Mouse (Mus musculus): Measurements from ENCODE around the gene Olfr1392. TPM values are rescaled to one million over a fixed set of nuclear protein-coding genes. Genes with fewer than 3 reads are reported as not detected.
A peak's percentile ranks its signal among the peaks of the same experiment; 100 is the strongest.

Gene Olfr1392
- polyA plus RNA-seq, 1 experiment from 2014 or later: not detected

GRCm38 (mm10) chr11:49259829-49260228 is 25.3 kb upstream of the Olfr1392 start:
- Histone ChIP-seq H3K4me3 (replicated peaks) (no peak overlapping the region), H3K36me3 (peaks cover 24% of the 10 kb centered on the region), H3K27me3 (replicated peaks) (no peaks in the 10 kb centered on the region), H3K4me2 (replicated peaks) (no peak overlapping the region), H3K9ac (no peak overlapping the region), H3K27ac (no peak overlapping the region), H3K9me3 (no peaks in the 10 kb centered on the region), H3K4me1 (replicated peaks) (peaks cover 21% of the 10 kb centered on the region; the same call in 1 of the 2 replicates)
- ATAC-seq: no peak
- WGBS: 56% methylated on average over 1 of the region's 1 CpGs

- ATAC-seq: peak; percentile 9; the same call in 1 of the 2 replicates
- no peak overlapping the region for H3K4me2 ChIP-seq (replicated peaks)
- no peaks in the 10 kb centered on the region for H3K27me3 ChIP-seq (replicated peaks)
- H3K36me3 ChIP-seq: peaks cover 23% of the 10 kb centered on the region
- no peak overlapping the region for H3K4me3 ChIP-seq (replicated peaks)
- no peak overlapping the region for H3K9ac ChIP-seq
- H3K4me1 ChIP-seq (replicated peaks): peaks cover 21% of the 10 kb centered on the region; the same call in 1 of the 2 replicates
- no peaks in the 10 kb centered on the region for H3K9me3 ChIP-seq
- no peak overlapping the region for H3K27ac ChIP-seq
- 88% methylated on average over 21 of the region's 21 CpGs for WGBS
Observed at GRCm38 (mm10) chr11:49260598-49261312, 24.3 kb upstream of the Olfr1392 start.

GRCm38 (mm10) chr11:49261313-49261855 is 23.7 kb upstream of the Olfr1392 start:
- Histone ChIP-seq H3K27me3 (replicated peaks) (no peaks in the 10 kb centered on the region), H3K4me2 (replicated peaks) (no peak overlapping the region), H3K36me3 (peaks cover 23% of the 10 kb centered on the region), H3K9me3 (no peaks in the 10 kb centered on the region), H3K4me1 (replicated peaks) (peaks cover 21% of the 10 kb centered on the region; the same call in 1 of the 2 replicates), H3K9ac (no peak overlapping the region), H3K27ac (no peak overlapping the region), H3K4me3 (replicated peaks) (no peak overlapping the region)
- ATAC-seq: no peak
- 88% methylated on average over 14 of the region's 14 CpGs for WGBS

- ATAC-seq: no peak
- no peak overlapping the region for H3K27ac ChIP-seq
- H3K9me3 ChIP-seq: no peaks in the 10 kb centered on the region
- no peak overlapping the region for H3K4me2 ChIP-seq (replicated peaks)
- H3K36me3 ChIP-seq: peaks cover 23% of the 10 kb centered on the region
- H3K4me1 ChIP-seq (replicated peaks): peaks cover 21% of the 10 kb centered on the region; the same call in 1 of the 2 replicates
- H3K9ac ChIP-seq: no peak overlapping the region
- H3K27me3 ChIP-seq (replicated peaks): no peaks in the 10 kb centered on the region
- WGBS: 81% methylated on average over 5 of the region's 5 CpGs
- no peak overlapping the region for H3K4me3 ChIP-seq (replicated peaks)
Observed at GRCm38 (mm10) chr11:49262286-49262685, 22.8 kb upstream of the Olfr1392 start.

- ATAC-seq: no peak
- Histone ChIP-seq H3K4me2 (replicated peaks) (no peak overlapping the region), H3K27ac (no peak overlapping the region), H3K36me3 (peaks cover 23% of the 10 kb centered on the region), H3K4me1 (replicated peaks) (peaks cover 24% of the 10 kb centered on the region; the same call in 1 of the 2 replicates), H3K9ac (no peak overlapping the region), H3K9me3 (no peaks in the 10 kb centered on the region), H3K4me3 (replicated peaks) (no peak overlapping the region), H3K27me3 (replicated peaks) (no peaks in the 10 kb centered on the region)
- 90% methylated on average over 6 of the region's 6 CpGs for WGBS
Observed at GRCm38 (mm10) chr11:49263149-49263548, 21.9 kb upstream of the Olfr1392 start.

GRCm38 (mm10) chr11:49264081-49264480 is 21.0 kb upstream of the Olfr1392 start:
- ATAC-seq: no peak
- no peak overlapping the region for H3K27ac ChIP-seq
- H3K36me3 ChIP-seq: peaks cover 23% of the 10 kb centered on the region
- no peaks in the 10 kb centered on the region for H3K9me3 ChIP-seq
- peaks cover 24% of the 10 kb centered on the region; the same call in 1 of the 2 replicates for H3K4me1 ChIP-seq (replicated peaks)
- WGBS: 90% methylated on average over 7 of the region's 7 CpGs
- no peaks in the 10 kb centered on the region for H3K27me3 ChIP-seq (replicated peaks)
- H3K9ac ChIP-seq: no peak overlapping the region
- no peak overlapping the region for H3K4me2 ChIP-seq (replicated peaks)
- H3K4me3 ChIP-seq (replicated peaks): no peak overlapping the region

- Histone ChIP-seq H3K9ac (no peak overlapping the region), H3K4me2 (replicated peaks) (no peak overlapping the region), H3K36me3 (peaks cover 23% of the 10 kb centered on the region), H3K9me3 (no peaks in the 10 kb centered on the region), H3K4me3 (replicated peaks) (no peak overlapping the region), H3K27me3 (replicated peaks) (no peaks in the 10 kb centered on the region), H3K4me1 (replicated peaks) (peaks cover 24% of the 10 kb centered on the region; the same call in 1 of the 2 replicates), H3K27ac (0 out of 2 replicates have a peak overlapping the region, but pooled peaks have one; percentile 1)
- 62% methylated on average over 11 of the region's 11 CpGs for WGBS
- ATAC-seq: peak; percentile 50
Observed at GRCm38 (mm10) chr11:49264622-49265021, 20.5 kb upstream of the Olfr1392 start.

GRCm38 (mm10) chr11:49265101-49265500 is 20.0 kb upstream of the Olfr1392 start:
- Histone ChIP-seq H3K9me3 (no peaks in the 10 kb centered on the region), H3K27me3 (replicated peaks) (no peaks in the 10 kb centered on the region), H3K36me3 (peaks cover 23% of the 10 kb centered on the region), H3K4me3 (replicated peaks) (no peak overlapping the region), H3K4me2 (replicated peaks) (no peak overlapping the region), H3K4me1 (replicated peaks) (peaks cover 24% of the 10 kb centered on the region; the same call in 1 of the 2 replicates), H3K9ac (no peak overlapping the region), H3K27ac (no peak overlapping the region)
- no peak for ATAC-seq
- WGBS: 87% methylated on average over 8 of the region's 8 CpGs

- Histone ChIP-seq H3K9me3 (no peaks in the 10 kb centered on the region), H3K4me2 (replicated peaks) (no peak overlapping the region), H3K4me1 (replicated peaks) (peaks cover 9% of the 10 kb centered on the region; the same call in 1 of the 2 replicates), H3K27ac (no peak overlapping the region), H3K4me3 (replicated peaks) (no peak overlapping the region), H3K27me3 (replicated peaks) (no peaks in the 10 kb centered on the region), H3K36me3 (peaks cover 9% of the 10 kb centered on the region; the same call in 1 of the 2 replicates), H3K9ac (no peak overlapping the region)
- 54% methylated on average over 6 of the region's 6 CpGs for WGBS
- ATAC-seq: peak; percentile 48
Observed at GRCm38 (mm10) chr11:49266671-49267070, 18.4 kb upstream of the Olfr1392 start.

GRCm38 (mm10) chr11:49267316-49267715 is 17.8 kb upstream of the Olfr1392 start:
- Histone ChIP-seq H3K4me3 (replicated peaks) (no peak overlapping the region), H3K4me1 (replicated peaks) (peaks cover 4% of the 10 kb centered on the region; the same call in 1 of the 2 replicates), H3K36me3 (peaks cover 3% of the 10 kb centered on the region; the same call in 1 of the 2 replicates), H3K27me3 (replicated peaks) (no peaks in the 10 kb centered on the region), H3K27ac (no peak overlapping the region), H3K4me2 (replicated peaks) (no peak overlapping the region), H3K9ac (no peak overlapping the region), H3K9me3 (no peaks in the 10 kb centered on the region)
- 83% methylated on average over 10 of the region's 10 CpGs for WGBS
- ATAC-seq: no peak

- H3K36me3 ChIP-seq: no peaks in the 10 kb centered on the region; the same call in 1 of the 2 replicates
- no peak overlapping the region for H3K4me2 ChIP-seq (replicated peaks)
- no peaks in the 10 kb centered on the region for H3K27me3 ChIP-seq (replicated peaks)
- H3K27ac ChIP-seq: 0 out of 2 replicates have a peak overlapping the region, but pooled peaks have one; percentile 44
- no peak overlapping the region for H3K4me3 ChIP-seq (replicated peaks)
- WGBS: 56% methylated on average over 15 of the region's 15 CpGs
- no peak for ATAC-seq
- H3K4me1 ChIP-seq (replicated peaks): 0 out of 2 replicates have a peak, but pooled peaks cover 3% of the 10 kb centered on the region
- H3K9me3 ChIP-seq: no peaks in the 10 kb centered on the region
- no peak overlapping the region for H3K9ac ChIP-seq
Observed at GRCm38 (mm10) chr11:49267970-49268579, 17.0 kb upstream of the Olfr1392 start.

GRCm38 (mm10) chr11:49269761-49270160 is 15.3 kb upstream of the Olfr1392 start:
- Histone ChIP-seq H3K4me2 (replicated peaks) (no peak overlapping the region), H3K36me3 (no peaks in the 10 kb centered on the region; the same call in 1 of the 2 replicates), H3K4me3 (replicated peaks) (no peak overlapping the region), H3K27ac (no peak overlapping the region), H3K27me3 (replicated peaks) (no peaks in the 10 kb centered on the region), H3K4me1 (replicated peaks) (0 out of 2 replicates have a peak, but pooled peaks cover 3% of the 10 kb centered on the region), H3K9ac (no peak overlapping the region), H3K9me3 (no peaks in the 10 kb centered on the region)
- no peak for ATAC-seq
- 91% methylated on average over 9 of the region's 9 CpGs for WGBS
